Mouse (Mus musculus) adrenal gland (tissue): ENCODE data around the gene Prkcb.

Experiments
- intact Hi-C: fragments of 180-260 bp; cut with DNase I; formaldehyde crosslinking; loops from one replicate; pipeline ENCODE4 v1.15.1; 2025
- long read RNA-seq, 2 experiments: library from polyadenylated mRNA; unstranded; transcript quantifications; one replicate each; pipeline ENCODE4 v2.0.0; 2020; ENCODE audit warnings: borderline replicate concordance in 1 of 2; ENCODE audit not compliant: insufficient replicate concordance in 1 of 2

The Prkcb gene
- long read RNA-seq, experiment 1, transcript Prkcb-202 (17 exons, 2,911 nt) = major isoform, 9 of 17 reads
- long read RNA-seq, experiment 1, partial matches to known transcripts = 3 of 17 reads
- long read RNA-seq, experiment 1, other reads (novel, unspliced or antisense) = 3 of 17 reads
- long read RNA-seq, experiment 2, transcript Prkcb-202 (17 exons, 2,911 nt) = major isoform, 8 of 14 reads
- long read RNA-seq, experiment 2, partial matches to known transcripts = 2 of 14 reads
- long read RNA-seq, experiment 2, other reads (novel, unspliced or antisense) = 4 of 14 reads

DNA sequence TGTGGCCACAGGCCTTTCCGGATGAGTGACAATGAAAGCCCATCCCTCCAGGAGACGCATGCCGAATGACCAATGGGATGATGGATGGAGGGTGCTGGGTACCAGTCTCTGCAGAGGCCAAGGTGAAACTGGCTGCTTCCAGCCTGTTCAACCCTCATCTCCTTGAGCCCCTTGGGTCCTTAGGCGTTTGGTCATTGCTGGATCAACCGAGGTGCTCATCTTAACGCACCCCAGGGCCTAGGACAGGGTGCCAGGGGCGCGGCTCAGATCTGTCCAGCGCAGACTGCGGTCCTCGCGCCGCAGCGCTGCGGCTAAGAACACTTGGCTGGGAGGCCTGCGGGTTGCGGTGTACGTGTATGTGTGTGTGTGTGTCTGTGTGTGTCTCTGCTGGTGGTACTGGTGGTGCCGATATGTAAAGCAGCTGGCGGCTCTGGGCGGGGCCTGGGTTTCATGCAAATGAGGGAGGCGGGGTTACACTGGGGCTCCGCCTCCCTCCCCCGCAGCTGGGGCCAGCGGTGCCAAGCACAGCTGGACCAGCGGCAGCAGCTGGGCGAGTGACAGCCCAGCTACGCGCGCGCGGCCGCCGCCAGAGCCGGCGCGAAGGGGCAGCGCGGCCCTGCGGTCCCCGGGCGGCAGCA lies at the start of gene Prkcb:
Gene Prkcb, plus strand, starts transcription at position 147 of the 638 bp plus-strand sequence.
- intact Hi-C loops = no loop called here

- intact Hi-C loops = no loop called here
Measured at GRCm38 (mm10) chr7:122238939-122239338, 49.6 kb upstream of the Prkcb start.

GRCm38 (mm10) chr7:122240413-122241119 lies 48.0 kb upstream of the Prkcb start:
- intact Hi-C loops = no loop called here

DNA sequence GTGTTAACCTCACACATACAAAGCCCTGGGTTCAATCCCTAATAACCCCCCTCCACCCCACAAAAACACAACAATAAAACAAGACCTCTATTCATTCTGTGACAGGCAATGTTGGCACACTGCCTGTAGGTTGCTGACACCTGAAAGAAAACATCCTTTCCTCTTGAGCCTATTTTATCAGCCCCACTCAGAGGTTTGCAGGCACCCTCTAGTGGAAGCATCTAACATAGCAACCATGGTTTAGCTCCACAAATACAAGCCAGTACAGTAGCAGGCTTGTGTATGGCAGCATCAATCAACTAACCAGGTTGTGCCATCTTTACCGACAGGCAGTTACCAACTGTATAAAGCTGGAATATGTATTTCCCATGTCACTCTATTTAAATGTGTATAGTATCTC lies 46.3 kb upstream of the Prkcb start:
- intact Hi-C loops = loop anchor here (2.0 kb wide), 1 partner anchor 43 kb away; no protein-coding TSS in a partner anchor

DNA sequence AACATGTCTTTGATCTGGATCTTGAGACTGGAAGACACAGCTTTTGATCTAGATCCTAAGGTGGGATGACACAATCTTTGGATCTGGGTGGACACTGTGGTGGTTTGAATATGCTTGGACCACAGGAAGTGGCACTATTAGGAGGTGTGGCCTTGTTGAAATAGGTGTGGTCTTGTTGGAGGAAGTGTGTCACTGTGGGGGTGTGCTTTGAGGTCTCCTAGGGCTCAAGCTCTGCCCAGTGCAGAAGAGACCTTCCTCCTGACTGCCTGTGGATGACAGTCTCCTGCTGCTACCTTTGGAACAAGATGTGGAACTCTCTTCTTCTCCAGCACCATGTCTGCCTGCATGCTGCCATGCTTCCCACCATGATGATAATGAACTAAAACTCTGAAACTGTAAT lies 45.8 kb upstream of the Prkcb start:
- intact Hi-C loops = loop anchor here (2.0 kb wide), 1 partner anchor 44 kb away; no protein-coding TSS in a partner anchor

- intact Hi-C loops = no loop called here
Measured at GRCm38 (mm10) chr7:122244166-122244565, 44.4 kb upstream of the Prkcb start.

- intact Hi-C loops = no loop called here
Measured at GRCm38 (mm10) chr7:122244584-122244983, 44.0 kb upstream of the Prkcb start.

- intact Hi-C loops = no loop called here
Measured at GRCm38 (mm10) chr7:122245976-122246375, 42.6 kb upstream of the Prkcb start.

DNA sequence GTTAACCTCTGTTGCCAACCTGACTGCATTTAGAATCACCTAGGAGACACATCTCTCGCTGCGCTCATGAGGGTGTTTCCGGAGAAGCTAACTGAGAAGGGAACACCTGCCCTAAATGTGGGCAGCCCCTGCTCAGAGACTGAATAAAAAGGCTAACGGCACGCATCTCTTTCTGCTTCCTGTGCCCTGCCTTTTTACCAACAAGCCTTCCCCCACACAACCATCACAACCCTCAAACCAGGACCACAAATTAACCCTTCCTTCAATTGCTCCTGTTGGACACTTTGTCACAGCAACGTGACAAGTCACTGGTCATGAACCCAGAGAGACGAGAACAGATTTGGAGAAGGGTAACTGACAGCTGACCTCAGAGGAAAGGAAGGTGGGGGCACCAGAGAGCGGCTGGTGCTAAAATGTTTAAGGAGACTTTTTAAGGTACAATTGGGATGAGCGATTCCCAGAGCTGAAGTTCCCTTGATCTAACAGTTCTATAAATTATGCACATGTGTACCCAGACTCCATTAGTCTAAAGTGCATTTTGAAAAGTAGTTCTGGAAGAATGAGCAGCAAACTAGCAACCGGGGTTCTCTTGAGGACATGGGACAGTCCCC lies 41.2 kb upstream of the Prkcb start:
- intact Hi-C loops = no loop called here

- intact Hi-C loops = no loop called here
Measured at GRCm38 (mm10) chr7:122249321-122249821, 39.2 kb upstream of the Prkcb start.

- intact Hi-C loops = loop anchor here (1.0 to 10.0 kb wide), 2 partner anchors 208 to 673 kb away; no protein-coding TSS in a partner anchor
Measured at GRCm38 (mm10) chr7:122251197-122252011, 37.1 kb upstream of the Prkcb start.

GRCm38 (mm10) chr7:122256722-122257121 lies 31.8 kb upstream of the Prkcb start:
- intact Hi-C loops = loop anchor here (10.0 kb wide), 1 partner anchor 668 kb away; no protein-coding TSS in a partner anchor

DNA sequence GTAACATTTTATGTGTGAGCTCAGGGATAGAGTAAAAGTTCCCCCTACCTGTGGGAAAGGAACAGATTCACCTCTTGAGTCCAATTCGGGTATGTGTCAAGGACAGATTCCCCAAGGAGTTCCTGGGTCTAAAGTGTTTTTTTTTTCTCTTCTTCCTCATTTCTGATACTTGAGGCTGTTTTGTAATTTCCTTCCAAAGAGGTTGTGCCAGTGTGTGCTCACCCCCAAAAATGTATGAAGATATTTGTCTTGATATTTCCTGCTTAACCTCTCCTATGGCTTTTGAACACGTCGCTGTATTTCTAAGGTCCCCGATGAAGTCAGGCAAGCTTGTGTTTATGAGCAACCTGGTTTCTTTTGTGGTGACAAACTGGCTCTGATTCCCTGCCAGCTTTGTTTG lies 30.0 kb upstream of the Prkcb start:
- intact Hi-C loops = loop anchor here (10.0 kb wide), 1 partner anchor 666 kb away; no protein-coding TSS in a partner anchor

- intact Hi-C loops = no loop called here
Measured at GRCm38 (mm10) chr7:122260055-122260602, 28.4 kb upstream of the Prkcb start.

- intact Hi-C loops = no loop called here
Measured at GRCm38 (mm10) chr7:122268983-122269486, 19.5 kb upstream of the Prkcb start.

DNA sequence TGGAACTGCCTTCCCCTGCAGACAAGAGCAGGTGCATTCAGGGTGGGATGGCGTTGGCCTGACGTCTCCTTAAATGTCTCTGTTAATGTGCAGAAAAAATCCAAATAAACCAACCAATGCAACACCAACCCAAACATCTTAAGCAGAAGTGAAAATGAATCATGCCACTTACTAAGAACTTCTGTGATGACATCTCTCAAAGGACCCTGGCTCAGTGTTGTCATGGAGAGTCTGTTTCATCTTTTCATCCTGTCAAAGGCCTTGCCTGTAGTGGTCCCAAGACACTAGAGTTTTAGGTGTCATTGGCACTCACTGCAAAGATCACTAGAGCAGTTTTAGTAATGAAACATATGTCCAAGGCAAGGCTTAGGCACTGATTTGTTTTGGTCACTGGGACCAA lies 16.2 kb upstream of the Prkcb start:
- intact Hi-C loops = no loop called here

DNA sequence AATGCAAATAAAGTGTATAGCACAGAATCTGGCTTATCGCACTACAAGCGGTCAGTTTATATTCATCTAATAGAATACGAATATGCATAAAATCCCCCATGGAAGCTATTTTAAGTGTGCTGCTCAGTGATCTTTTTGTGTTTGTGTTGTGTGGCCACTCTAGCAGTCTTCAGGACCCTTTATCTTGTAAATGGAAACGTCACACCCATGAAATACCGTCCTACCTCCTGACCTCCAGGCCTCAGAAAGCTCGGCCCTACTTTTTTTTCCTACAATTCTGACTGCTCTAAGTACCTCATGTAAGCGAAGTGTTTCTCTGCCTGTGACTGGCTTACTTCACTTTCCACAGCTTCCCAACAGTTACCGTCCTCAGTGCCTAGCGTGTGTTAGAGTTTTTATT lies 9.0 kb upstream of the Prkcb start:
- intact Hi-C loops = no loop called here

GRCm38 (mm10) chr7:122280334-122280733 lies 8.2 kb upstream of the Prkcb start:
- intact Hi-C loops = no loop called here

GRCm38 (mm10) chr7:122282584-122282983 lies 6.0 kb upstream of the Prkcb start:
- intact Hi-C loops = no loop called here

DNA sequence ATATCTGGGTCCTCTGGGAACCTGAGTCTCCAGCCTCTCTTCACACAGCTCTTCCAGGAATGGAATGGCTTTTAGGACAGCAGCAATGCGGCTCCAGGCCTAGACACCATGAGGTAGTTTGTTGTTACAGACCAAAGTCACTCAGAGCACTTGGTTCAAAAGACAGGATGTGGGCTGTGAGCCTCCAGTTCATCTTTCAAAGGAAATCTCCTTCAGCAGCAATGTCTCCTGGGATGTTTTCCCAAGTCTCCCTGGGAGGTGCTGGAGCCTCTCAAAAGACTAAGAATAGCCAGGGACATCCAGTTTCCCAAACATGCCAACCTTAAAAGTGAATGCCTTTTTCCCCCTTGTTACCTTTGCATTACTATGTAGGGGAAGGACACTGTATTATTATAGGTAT lies 1.3 kb upstream of the Prkcb start:
- intact Hi-C loops = no loop called here
